Mouse (Mus musculus) B cell, adult 67 days (primary cell): ENCODE results near the gene Spsb3. TPM values are rescaled to one million over a fixed set of nuclear protein-coding genes. Genes with fewer than 3 reads are reported as not detected.

Source experiments
- total RNA-seq, 2 experiments: library from RNA; stranded (reverse); gene quantifications; 4 replicates each; pipeline ENCODE4 v1.2.4; 2023

The Spsb3 gene
- 10 to 100 TPM; 36.0 to 40.1 TPM for total RNA-seq

GRCm38 (mm10) chr17:24886134-24886931 lies at the start of gene Spsb3, which contains the start of gene Nubp2:
Spsb3 (plus strand) TSS chr17:24886643.
Nubp2 (minus strand) TSS chr17:24886349.

GRCm38 (mm10) chr17:24839842-24840241 lies 46.6 kb upstream of the Spsb3 start, which contains the start of gene Hagh:
Hagh (plus strand) TSS chr17:24840143.

GRCm38 (mm10) chr17:24850065-24850772 lies 36.2 kb upstream of the Spsb3 start, which contains the start of gene Fahd1:
Fahd1 (minus strand) TSS chr17:24850364.

GRCm38 (mm10) chr17:24865776-24866175 lies 20.7 kb upstream of the Spsb3 start, which contains the start of gene Igfals:
Igfals (plus strand) TSS chr17:24865997.

GRCm38 (mm10) chr17:24894995-24895547 lies 8.6 kb downstream of the Spsb3 start, which contains the start of the genes Eme2 and Mrps34:
Eme2 (minus strand) TSS chr17:24895087.
Mrps34 (plus strand) TSS chr17:24895116.

GRCm38 (mm10) chr17:24896241-24896992 lies 10.0 kb downstream of the Spsb3 start, which contains the start of gene Nme3:
Nme3 (plus strand) TSS chr17:24896500.

GRCm38 (mm10) chr17:24936259-24937237 lies 50.1 kb downstream of the Spsb3 start, which contains the start of gene Mapk8ip3:
Mapk8ip3 (minus strand) TSS chr17:24936977.

Other genes starting within 250 kb of the Spsb3 start
- gene Slc9a3r2, start 236.3 kb upstream of the Spsb3 start, total RNA-seq: under 1 TPM in 1 of 2 experiments, not detected in 1; 0.30 TPM
- gene Npw, start 228.2 kb upstream of the Spsb3 start, total RNA-seq: not detected
- gene Zfp598, start 217.0 kb upstream of the Spsb3 start, total RNA-seq: 10 to 100 TPM; 60.3 to 60.7 TPM
- under 1 TPM in 1 of 2 experiments, not detected in 1; 0.50 TPM for gene Syngr3, start 196.7 kb upstream of the Spsb3 start, total RNA-seq
- gene Gfer, start 190.5 kb upstream of the Spsb3 start, total RNA-seq: 10 to 100 TPM; 15.8 to 17.5 TPM
- gene Noxo1, start 190.4 kb upstream of the Spsb3 start, total RNA-seq: 1 to 10 TPM; 5.5 to 7.4 TPM
- gene Tbl3, start 179.0 kb upstream of the Spsb3 start, total RNA-seq: 10 to 100 TPM; 30.5 to 32.5 TPM
- not detected for gene Rnf151, start 168.6 kb upstream of the Spsb3 start, total RNA-seq
- 1,000 to 10,000 TPM; 1,102 to 1,132 TPM for gene Rps2, start 168.5 kb upstream of the Spsb3 start, total RNA-seq
- 10 to 100 TPM; 67.1 to 79.0 TPM for gene Ndufb10, start 162.2 kb upstream of the Spsb3 start, total RNA-seq
- gene Rpl3l, start 158.8 kb upstream of the Spsb3 start, total RNA-seq: not detected
- 10 to 100 TPM; 31.6 to 34.3 TPM for gene Msrb1, start 150.0 kb upstream of the Spsb3 start, total RNA-seq
- gene Hs3st6, start 133.7 kb upstream of the Spsb3 start, total RNA-seq: not detected
- not detected for gene Meiob, start 82.4 kb upstream of the Spsb3 start, total RNA-seq
- 10 to 100 TPM; 29.9 to 32.6 TPM for gene Hagh, start 46.5 kb upstream of the Spsb3 start, total RNA-seq
- gene Fahd1, start 36.3 kb upstream of the Spsb3 start, total RNA-seq: 1 to 10 TPM; 1.8 to 2.6 TPM
- gene Igfals, start 20.6 kb upstream of the Spsb3 start, total RNA-seq: 1 to 10 TPM in 1 of 2 experiments, under 1 TPM in 1; 0.80 to 1.3 TPM
- gene Nubp2, start 294 bp upstream of the Spsb3 start, total RNA-seq: 10 to 100 TPM; 61.9 to 68.8 TPM
- 10 to 100 TPM; 68.9 to 86.2 TPM for gene Eme2, start 8.4 kb downstream of the Spsb3 start, total RNA-seq
- 10 to 100 TPM; 25.7 to 31.4 TPM for gene Mrps34, start 8.5 kb downstream of the Spsb3 start, total RNA-seq
- gene Nme3, start 9.9 kb downstream of the Spsb3 start, total RNA-seq: 10 to 100 TPM; 31.9 to 34.5 TPM
- 100 to 1,000 TPM; 234 to 243 TPM for gene Mapk8ip3, start 50.3 kb downstream of the Spsb3 start, total RNA-seq
- 10 to 100 TPM; 40.5 to 45.8 TPM for gene Jpt2, start 74.0 kb downstream of the Spsb3 start, total RNA-seq
- gene Cramp1l, start 129.1 kb downstream of the Spsb3 start, total RNA-seq: 10 to 100 TPM; 36.0 to 42.6 TPM
- gene Ift140, start 129.4 kb downstream of the Spsb3 start, total RNA-seq: 10 to 100 TPM; 63.5 to 65.4 TPM
- not detected for gene Tmem204, start 196.9 kb downstream of the Spsb3 start, total RNA-seq
- gene Telo2, start 229.3 kb downstream of the Spsb3 start, total RNA-seq: 10 to 100 TPM; 42.1 to 47.6 TPM
- gene Ptx4, start 234.1 kb downstream of the Spsb3 start, total RNA-seq: not detected
- gene Clcn7, start 246.7 kb downstream of the Spsb3 start, total RNA-seq: 10 to 100 TPM; 39.5 to 41.6 TPM